Mouse (Mus musculus) ES-Bruce4 (cell line): ENCODE data around the gene Zc3h12d.

ENCODE experiments used
- CTCF ChIP-seq: IDR thresholded peaks from one replicate; pipeline ENCODE4 v1.8.1; 2011; ENCODE audit warnings: low read depth, low read length
- EP300 ChIP-seq: IDR thresholded peaks from 2 replicates; pipeline ENCODE4 v1.6.1; 2011; ENCODE audit warnings: low read depth, low read length; ENCODE audit not compliant: insufficient read depth
- POLR2A ChIP-seq: IDR thresholded peaks from one replicate; pipeline ENCODE4 v1.8.1; 2011; ENCODE audit warnings: low read length; ENCODE audit not compliant: insufficient read depth

GRCm38 (mm10) chr10:7838036-7838435 is 5.8 kb downstream of the Zc3h12d start:
- TF ChIP-seq EP300 (no peak), CTCF (no peak), POLR2A (no peak)
